Mouse (Mus musculus) lung, adult 2 months (tissue): ENCODE measurements at regions not wholly inside any gene's neighbourhood (a gene's known extent, or its start where the extent isn't known, plus 50 kb on each side); places are given as distances from the start of the nearest gene placed in this dataset.

Experiments used
- CTCF ChIP-seq: fragments of 200-500 bp; IDR thresholded peaks from 2 replicates; pipeline ENCODE4 v1.5.1; 2011; ENCODE audit warnings: mild to moderate bottlenecking, low read length, control low read depth; ENCODE audit not compliant: insufficient read depth
- POLR2A ChIP-seq: fragments of 200-500 bp; IDR thresholded peaks from 2 replicates; pipeline ENCODE4 v1.6.1; 2011; ENCODE audit warnings: low read depth, mild to moderate bottlenecking, control low read depth, low read length, borderline replicate concordance; ENCODE audit errors: extremely low read depth

DNA sequence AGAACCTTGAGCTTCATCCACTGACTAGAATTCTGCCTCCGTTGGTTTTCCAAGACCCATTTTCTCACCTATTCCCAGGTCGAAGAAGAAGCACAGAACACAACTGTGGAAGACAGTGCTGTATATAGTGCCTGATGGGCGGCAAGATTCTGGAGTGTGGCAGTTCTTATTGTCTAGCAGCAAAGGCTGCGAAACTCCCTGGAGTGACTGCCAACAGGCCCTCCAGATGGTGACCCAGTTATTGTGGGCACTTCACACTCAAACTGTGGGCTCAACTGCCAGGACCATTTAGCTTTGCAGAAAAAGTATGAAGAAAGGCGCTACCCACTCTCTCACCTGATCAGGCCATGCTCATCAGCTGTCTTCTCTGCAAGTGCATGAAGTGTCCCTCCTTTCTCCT is 653.4 kb downstream of the Ets1 start:
- TF ChIP-seq CTCF = no peak
- TF ChIP-seq POLR2A = no peak
